Mouse (Mus musculus) megakaryocyte-erythroid progenitor cell, adult 5-6 weeks (primary cell): ENCODE data around the gene Ndufa6. TPM values are rescaled to one million over a fixed set of nuclear protein-coding genes. Genes with fewer than 3 reads are reported as not detected.

Experiments used
- ATAC-seq: replicated peaks from 2 replicates; pipeline ENCODE4 v1.8.0; 2016; ENCODE audit warnings: mild to moderate bottlenecking, inconsistent platforms; ENCODE audit not compliant: severe bottlenecking, poor library complexity, low FRiP score, low TSS enrichment
- total RNA-seq, 2 experiments: library from RNA; stranded (forward) in 1 of 2; stranded (reverse) in 1 of 2; fragments of 200-1000, 215-1000 nt in 1 of 2; fragments of >200 nt in 1 of 2; fragmentation: Nextera tagmentation in 1 of 2; gene quantifications; 2 replicates each; pipeline ENCODE4 v1.2.3; 2014 to 2017

The Ndufa6 gene
- total RNA-seq, 2 experiments from 2014 or later = 71.1 to 274 TPM

DNA sequence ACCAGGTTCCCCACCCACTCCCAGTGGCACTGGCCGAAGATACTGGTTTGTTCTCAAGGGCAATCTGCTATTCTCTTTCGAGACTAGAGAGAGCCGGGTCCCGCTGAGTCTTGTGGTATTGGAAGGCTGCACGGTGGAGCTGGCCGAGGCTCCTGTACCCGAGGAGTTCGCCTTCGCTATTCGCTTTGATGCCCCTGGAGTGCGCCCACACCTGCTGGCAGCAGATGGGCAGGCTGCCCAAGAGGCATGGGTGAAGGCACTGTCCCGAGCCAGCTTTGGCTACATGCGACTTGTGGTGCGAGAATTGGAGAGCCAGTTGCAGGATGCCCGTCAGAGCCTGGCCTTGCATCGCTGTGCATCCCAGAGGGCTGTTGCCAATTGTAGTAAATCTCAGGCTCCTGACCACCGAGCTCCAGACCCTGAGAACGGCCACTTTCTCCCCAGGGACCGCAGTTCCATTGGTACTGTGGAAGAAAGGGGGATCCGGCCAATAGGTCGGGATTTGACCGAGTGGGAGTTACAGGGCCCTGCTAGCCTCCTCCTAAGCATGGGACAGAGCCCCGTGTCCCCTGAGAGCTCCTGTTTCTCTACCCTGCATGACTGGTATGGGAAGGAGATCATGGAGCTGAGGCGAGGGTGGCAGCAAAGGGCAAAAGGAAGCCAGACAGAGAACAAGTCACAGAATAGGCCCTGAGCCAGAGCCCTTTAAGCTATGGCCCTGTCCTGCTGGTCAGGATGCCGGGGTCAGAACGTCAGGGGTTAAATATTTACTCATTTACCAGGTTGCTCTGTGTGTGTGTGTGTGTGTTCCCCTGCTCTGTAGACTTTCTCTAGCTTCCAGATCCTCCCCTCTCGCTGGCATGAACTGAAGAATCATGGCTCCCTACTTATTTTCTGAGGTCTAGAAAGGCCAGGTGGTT is 10.5 kb downstream of the Ndufa6 start:
- no peak for ATAC-seq

DNA sequence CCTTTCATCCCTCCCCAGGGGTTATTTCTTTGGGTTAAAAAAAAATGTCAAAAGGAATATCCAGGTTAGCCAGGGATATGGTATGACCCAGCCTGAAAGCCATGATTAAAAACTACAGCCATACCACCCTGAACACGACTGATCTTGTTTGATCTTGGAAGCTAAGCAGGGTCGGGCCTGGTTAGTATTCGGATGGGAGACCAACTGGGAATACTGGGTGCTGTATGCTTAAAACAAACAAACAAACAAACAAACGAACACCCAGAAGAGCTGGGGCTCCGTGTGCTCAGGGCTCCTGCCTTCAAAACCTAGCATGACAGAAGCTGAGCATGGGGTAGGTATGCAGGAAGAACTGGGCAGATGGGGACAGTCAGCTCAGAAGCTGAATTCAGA is 11.6 kb downstream of the Ndufa6 start:
- ATAC-seq = no peak

DNA sequence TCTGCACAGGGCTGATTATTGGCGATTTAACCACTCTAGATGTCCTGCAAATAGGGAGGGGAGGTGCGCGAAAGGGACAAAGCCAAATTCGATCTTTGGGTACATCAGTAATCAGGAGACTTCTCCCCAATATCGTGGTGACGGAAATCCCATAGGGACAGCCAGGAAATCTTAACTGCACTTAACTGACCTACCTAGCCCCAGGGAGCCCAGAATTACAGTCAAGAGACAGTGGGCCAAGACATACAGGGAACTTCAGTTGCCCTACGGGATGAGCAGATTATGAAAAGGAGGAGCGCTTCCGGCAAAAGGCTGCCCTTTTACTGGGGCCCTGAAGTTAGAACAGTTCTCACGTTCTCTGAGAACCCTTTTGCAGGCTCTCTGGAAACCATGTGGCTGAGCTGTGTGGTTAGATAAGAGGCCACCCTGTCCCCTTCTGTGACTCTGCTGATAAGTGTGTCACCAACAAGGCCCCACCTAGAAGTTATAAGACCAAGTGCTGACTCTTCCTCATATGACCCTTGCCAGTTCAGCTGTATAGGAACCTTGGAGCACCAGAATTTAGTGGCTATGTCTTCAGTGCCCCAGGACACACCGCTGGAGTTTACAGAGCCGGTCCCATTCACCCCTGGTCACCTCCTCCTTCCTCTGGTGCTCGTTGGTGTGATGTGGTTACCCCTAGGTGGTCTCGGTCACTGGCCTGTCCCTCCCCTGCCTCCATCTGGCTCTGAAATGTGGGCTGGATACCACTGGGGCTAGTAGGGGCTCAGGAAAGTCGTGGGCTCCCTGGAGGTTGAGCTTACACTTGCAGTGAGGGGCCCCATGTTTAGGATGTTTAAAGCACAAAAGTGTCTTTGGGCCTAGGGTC is 12.2 kb downstream of the Ndufa6 start:
- peak; percentile 66 for ATAC-seq

DNA sequence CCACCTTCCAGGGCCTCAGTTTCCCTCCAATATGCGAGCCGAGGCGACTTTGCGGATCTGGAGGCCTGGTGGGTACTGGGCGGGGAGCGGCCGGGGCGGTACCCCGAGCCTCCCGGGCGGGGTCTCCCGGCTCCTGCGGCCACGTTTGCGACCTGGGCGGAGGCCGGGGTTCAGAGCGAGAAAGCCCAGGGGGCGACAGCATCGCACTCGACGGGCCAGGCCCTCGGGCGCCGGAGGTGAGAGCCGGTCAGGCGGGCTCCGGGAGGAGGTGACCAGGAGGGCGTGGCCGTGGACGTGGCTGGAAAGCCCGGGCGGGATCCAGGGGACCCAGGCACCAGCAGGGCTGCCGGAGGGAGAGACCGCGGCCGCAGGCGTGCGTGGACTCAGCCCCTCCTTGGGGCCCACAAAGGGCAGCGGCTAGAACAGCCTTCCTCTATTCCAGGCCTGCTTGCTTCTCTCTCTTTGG is 13.1 kb downstream of the Ndufa6 start:
- 0 out of 2 replicates have a peak, but pooled peaks have one; percentile 0 for ATAC-seq

DNA sequence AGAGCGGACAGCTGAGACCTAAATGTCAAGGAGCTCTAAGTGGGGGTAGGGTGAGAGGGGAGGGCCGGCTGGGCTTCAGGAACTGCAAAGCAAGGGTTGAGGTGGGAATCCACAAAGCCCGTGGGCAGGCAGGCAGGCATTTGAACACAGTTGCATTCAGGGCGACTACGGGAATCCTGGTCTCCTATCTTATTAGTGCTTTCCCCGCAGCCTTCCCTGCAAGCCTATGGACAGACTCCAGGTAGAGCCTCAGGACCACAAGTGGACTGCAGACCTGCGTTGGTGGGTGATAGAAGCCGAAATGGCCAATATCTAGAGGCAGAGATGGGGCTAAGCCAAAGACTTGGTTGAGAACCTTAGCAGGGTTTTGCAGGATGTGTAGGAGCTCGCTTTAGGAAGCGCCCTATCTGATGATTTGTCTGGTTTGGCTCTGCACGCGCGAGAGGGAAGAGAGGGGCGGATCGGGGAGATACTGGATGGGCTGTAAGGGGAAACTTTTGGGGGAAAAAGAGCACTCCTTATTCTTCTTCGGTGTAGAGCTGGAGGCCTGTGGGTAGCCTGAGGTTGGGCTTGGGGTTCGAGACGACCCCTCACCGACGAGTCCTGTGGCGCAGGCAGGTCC is 13.6 kb downstream of the Ndufa6 start:
- ATAC-seq = no peak

DNA sequence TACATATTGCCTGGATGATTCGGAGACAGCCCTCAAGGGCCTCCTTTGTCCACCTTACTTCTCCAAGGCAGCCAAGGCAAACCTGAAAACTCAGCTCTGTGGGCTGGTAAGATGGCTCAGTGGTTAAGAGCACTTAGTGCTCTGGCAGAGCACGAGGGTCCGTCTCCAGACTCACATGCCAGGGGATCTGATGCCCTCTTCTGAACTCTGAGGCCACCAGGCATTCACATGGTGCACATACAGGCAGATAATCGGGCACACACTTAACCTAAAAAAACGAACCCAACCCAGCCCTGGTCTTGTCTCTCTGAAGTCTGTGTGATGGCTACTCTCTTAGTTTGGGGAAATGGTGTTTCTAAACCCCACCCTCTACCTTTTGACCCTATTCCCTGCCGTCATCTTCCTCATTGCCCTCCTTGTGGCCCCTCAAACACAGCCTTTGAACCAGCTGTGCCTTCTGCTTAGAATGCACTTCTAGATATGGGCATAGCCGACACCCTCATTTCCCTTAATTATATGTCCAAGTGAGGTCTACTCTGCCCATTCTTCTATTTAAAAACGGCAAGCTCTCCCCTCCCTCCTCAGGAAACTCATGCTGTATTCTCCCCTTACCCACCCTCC is 14.4 kb downstream of the Ndufa6 start:
- ATAC-seq = no peak

DNA sequence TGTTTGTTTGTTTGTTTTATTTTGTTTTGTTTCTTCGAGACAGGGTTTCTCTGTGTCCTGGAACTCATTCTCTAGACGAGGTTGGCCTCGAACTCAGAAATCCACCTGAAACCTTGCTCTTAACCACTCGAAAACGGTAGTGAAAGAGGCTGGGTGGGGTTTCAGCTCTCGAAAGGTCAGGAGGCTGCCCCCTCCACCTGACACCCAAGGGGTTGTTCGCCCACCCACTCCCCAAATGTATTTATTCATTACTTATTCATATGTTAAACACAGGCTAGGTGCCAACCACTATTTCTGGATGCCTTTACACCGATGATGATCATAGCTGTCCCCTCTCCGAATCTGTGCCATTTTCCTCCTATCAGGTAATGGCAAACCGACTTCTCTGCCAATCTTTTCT is 15.0 kb downstream of the Ndufa6 start:
- ATAC-seq = no peak

DNA sequence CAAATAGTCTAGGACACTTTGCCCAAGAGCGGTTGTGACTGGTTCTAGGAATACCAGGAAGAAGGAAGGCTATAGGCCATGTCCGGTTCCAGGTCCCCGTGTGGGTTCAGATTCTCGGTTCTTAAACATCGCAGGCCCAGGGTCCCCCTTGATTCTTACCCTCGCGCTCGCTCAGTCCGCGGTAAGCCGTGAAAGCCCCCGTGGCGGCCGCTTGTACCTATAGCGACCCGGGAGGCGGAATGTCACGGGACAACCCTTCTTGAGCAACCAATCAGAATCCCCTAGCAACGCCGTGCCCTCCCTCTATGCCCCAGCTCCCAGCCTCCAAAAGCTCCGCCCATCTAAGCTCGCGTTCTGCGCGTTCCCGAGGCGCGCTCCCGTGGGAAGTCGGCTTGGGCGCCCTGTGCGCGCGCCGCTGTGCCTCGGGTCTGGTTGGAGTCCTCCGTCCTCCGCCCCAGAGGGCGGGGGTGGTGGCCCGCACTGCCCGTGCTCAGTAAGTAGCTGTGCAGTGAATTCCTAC is 15.5 kb downstream of the Ndufa6 start, which contains the start of the genes Naga, Pheta2 and Smdt1:
Gene Naga, minus strand, starts transcription at position 333 of the 520 bp plus-strand sequence.
Gene Pheta2, plus strand, starts transcription at position 350 of the 520 bp plus-strand sequence.
Gene Smdt1, plus strand, starts transcription at position 367 of the 520 bp plus-strand sequence.
- peak; percentile 76 for ATAC-seq

DNA sequence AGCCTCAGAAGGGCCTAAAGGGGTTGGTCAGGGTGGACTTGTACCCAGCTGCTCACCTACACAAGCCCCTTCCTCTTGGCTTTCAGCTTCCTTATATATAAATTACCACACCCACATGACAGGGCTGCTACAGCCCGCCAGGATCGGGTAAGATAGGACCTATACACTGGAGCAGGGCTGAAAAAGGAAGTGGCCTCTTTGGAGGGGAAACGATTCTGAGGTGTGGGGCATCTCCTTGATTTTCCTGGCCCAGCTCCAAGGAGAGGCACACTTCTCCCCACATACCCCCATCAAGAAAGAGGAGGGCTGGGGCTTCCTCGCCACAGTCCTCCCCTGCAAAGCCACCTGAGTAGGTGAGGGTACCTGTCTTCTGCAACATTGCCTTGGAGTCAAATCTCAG is 16.2 kb downstream of the Ndufa6 start:
- no peak for ATAC-seq

DNA sequence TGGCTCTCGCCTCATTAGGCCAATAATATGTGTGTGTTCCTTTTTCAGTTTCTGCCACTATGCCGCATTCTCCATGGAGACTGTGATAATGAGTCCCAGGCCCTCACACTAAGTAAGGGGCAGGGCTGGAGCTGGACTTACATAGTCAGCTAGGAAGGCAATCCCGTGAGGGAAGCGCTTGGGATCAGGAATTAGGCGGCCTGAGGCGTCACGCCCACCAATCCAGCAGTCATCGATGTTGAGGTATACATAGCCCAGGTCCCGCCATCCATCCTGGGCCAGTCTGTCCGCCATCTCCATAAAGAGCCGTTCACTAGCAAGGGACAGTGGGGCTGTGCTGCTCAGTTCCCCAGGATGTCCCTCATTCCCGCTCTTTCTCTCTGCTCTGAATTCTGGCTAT is 17.5 kb downstream of the Ndufa6 start:
- ATAC-seq = no peak

DNA sequence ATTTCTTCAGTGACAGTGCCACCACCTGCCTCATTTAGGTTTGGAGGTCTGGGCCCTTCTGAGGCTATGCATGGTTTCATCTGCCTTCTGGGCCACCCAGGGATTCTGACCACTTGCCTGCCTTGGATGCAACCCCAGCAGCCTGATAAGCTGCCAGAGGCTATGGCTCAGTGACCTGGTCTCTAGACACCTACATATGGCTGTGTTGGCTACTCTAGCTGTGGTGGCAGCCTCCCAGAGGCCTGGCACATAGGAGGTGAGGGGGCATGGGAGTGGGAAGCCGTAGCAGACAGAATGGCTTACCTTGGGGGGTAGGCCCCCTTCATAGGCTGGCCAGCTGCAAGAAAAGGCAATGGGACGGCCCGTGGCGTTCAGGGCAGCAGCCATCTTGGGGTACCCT is 18.9 kb downstream of the Ndufa6 start:
- no peak for ATAC-seq

DNA sequence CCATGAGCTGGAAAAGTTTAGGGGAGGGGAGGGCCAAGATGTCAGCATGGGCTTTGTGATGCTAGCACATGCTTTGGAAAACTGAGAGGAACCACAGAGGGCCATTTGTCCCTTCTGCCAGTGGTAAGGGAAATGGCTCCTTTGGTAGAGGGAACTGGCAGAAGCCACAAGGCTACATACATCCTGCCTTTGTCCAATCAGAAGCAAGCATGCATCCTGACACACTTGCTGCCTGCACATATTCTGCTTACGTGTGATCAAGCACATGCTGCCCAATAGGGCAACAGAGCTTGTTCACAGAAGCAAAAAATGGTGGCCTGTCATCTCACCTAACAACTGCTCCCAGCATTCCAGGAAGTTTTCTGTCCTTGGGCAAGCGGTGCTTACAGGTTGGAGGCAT is 28.7 kb downstream of the Ndufa6 start:
- ATAC-seq = no peak

DNA sequence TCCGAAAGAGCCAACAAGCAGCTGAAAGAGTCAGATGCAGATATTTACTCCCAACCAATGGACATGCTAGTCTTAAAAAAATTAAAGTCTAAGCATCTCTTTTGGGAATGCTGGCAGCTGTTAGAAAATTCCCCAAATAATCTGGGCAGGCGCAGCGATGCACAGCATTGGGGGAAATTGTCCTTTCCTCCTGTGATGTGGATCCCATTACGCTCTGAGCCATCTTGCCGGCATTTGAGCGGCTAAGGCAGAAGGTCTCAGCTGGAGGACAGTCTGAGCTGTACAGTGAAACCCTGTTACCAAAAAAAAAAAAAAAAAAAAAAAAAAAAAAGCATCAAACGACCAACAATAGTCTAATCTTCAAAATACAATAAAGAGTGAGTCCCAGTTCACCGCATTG is 31.9 kb downstream of the Ndufa6 start:
- no peak for ATAC-seq

DNA sequence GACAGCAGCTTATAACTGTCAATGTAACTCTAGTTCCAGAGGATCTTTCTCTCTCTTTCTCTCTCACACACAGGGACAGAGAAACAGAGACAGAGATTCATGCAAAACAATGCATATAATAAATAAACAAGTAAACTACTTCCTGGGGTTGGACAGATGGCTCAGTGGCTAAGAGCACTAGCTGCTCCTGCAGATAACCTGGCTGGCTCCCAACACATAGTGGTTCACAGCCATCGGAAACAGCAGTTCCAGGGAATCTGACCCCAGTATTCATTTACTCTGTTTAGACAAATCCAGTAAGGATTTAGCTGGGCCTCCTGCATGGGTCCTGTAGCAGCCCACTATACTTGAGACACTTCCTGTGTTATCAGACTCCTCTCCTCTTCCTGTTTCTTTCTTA is 34.5 kb downstream of the Ndufa6 start:
- no peak for ATAC-seq

DNA sequence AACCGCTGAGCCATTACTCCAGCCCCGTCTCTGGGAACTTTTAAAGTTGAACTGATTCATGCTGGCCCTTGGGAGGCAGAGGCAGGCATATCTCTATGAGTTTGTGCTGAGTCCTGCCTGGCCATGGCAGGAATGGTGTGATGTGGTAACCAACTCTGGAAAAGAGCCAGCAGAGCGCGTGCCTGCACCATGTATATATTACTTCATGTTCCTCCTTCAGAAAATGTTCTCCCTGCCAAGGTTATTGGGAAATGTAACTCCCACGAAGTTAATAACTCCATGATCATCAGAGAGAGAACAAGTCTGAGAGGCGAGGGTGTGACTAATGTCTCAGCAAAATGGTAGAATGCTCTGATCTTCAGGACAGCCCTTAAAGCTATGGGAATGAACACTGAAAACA is 36.3 kb downstream of the Ndufa6 start:
- ATAC-seq = no peak

DNA sequence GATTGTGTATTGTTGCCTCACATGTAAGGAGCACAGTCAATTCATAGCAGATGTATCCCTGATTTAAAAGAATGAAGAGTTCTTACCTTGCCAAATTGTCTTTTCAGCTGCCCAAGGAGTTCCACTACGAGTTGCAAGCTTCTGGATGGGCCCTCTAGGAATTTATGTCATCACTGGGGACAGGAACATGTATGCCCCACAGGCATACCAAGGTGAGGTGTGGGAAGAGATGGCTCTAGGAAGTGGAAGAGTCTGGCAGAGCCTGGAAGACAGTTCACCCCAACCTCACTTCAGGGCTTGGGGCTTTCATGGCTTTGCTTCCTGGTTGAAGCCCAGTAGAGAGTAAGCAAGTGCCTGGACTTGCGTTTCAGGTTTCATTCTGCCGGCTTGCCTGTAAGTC is 45.7 kb downstream of the Ndufa6 start:
- ATAC-seq = no peak

DNA sequence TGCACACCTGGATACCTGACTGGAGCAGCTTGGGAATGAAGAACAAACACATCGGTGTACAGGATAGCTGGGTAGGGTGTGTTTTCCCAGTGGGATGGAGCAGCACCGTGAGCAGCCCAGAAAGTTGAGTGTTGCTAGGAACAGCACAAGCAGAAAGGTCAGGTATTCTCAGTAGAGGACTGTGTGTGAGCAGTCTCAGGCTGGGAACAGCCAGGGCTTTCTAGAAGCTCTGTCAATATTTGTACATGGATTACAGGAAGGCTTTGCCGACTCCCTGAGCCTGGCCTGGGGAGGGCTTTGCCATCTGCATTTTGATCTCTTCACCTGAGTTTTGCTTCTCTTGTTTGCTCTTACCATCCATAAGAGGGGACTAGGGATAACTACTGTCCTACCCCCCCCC is 47.0 kb downstream of the Ndufa6 start:
- ATAC-seq = no peak
